Mouse (Mus musculus) gastrocnemius, postnatal 4 days (tissue): ENCODE measurements around the gene Sf3a1. TPM values are rescaled to one million over a fixed set of nuclear protein-coding genes. Genes with fewer than 3 reads are reported as not detected.
"Not testable (repeated sequence)": the region's sequence is repeated elsewhere in the genome, so short reads cannot be mapped to it uniquely, and the experiment has no call there.

Experiments
- DNase-seq, 2 experiments: peaks; one replicate each; pipeline ENCODE4 v3.0.0; 2021 to 2022; ENCODE audit warnings: low spot score in 2 of 2, mixed read lengths in 2 of 2
- total RNA-seq, 2 experiments: library from RNA; stranded (reverse); gene quantifications; 2 replicates each; pipeline ENCODE4 v1.2.3; 2021

The Sf3a1 gene
- total RNA-seq, 2 experiments from 2014 or later = 41.2 to 50.6 TPM

DNA sequence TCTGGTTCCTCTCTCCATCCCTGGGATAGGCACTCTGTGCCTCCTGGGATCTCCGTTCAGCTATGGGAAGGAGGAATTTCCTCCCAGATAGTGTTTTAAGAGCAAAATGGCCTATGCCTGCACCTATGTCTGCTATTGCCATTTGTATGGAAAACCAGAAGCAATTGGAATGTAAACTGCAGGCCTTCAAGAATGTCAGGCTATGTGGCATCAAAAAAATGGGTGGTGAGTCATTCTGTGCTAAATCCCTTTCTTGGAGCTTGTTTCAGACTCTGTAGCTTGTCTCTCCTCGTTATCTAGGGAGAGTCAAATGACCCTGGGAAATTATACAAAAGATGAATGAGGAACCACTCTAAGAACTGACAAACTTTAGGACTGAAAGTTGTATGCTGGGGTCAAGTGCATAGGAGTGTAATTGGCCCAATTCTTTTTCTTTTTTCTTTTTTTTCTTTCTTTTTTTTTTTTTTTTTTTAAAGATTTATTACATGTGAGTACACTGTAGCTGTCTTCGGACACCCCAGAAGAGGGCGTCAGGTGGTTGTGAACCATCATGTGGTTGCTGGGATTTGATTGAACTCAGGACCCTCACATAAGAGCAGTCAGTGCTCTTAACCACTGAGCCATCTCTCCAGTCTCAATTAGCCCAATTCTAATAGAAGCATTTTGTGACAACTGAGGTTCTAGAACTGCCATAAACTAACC, 24.3 kb downstream of the Sf3a1 start:
- DNase-seq = no peak

DNA sequence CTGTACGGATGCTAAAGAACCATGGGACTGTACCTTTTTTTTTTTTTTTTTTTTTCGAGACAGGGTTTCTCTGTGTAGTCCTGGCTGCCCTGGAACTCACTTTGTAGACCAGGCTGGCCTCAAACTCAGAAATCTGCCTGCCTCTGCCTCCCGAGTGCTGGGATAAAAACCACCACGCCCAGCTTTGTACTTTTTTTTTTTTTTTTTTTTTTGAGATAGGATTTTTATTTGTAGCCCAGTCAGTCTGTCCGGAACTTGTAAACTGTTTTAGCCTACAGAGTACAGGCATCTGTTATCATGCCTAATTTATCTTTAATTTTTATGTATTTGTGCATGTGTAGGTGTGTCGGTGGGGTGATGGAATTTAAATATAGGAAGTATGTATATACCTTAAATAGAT, 25.3 kb downstream of the Sf3a1 start:
- not testable (repeated sequence) for DNase-seq

DNA sequence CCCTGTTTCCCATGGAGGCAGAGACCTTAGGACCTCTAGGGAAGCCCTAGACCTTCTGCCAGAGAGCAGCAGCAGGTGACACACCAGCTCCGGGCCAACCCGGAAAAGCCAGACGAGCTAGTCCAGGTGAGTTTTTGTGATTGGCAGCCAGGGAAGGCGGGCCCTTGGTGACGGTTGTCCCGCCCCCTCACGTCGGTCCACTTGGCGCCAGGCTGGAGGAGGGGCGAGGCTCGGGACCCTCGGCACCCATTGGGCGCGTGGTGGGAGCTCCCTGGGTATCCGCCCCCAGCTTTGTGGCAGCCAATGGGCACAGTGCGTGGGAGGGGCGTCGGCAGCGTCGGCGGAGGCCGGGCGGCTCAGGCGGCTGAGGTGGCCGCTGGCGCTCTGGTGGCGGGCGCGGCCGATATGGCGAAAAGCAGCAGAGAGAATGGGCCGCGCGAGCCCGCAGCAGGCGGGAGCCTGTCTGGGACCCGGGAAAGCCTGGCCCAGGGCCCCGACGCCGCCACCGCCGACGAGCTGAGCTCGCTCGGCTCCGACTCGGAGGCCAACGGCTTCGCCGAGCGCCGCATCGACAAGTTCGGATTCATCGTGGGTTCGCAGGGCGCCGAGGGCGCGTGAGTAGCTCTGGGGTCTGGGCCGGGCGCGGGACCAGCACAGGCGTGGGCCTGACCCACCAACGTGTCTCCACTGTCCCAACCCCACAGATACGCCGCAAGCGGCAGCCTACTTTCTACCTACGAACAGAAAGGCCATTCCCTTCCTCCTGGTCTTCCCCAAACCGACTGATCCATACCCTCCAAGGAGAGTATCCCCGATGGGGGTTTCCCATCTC, 26.6 kb downstream of the Sf3a1 start, which contains the start of gene Tbc1d10a:
Gene Tbc1d10a, plus strand, starts transcription at position 304 of the 832 bp plus-strand sequence.
- peak; percentile 92 to 97 for DNase-seq

DNA sequence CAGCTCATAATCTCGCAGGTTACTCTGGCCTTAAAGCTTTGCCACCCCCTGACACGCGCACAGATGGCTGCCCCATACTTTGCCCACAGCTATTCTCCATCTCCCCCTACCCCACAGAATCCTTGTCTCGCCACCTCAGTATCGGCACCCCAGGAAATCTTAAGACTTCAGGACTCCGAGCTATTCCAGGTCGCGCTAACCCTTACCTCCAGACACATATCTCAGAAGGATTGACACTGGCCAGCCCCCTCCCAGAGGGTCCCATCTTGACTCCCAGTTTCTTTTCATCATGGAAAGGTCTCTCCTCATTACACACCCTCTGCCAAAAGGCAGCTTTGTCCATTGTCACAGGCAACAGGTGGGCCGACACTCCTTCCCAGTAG, 27.2 kb downstream of the Sf3a1 start:
- DNase-seq = no peak

DNA sequence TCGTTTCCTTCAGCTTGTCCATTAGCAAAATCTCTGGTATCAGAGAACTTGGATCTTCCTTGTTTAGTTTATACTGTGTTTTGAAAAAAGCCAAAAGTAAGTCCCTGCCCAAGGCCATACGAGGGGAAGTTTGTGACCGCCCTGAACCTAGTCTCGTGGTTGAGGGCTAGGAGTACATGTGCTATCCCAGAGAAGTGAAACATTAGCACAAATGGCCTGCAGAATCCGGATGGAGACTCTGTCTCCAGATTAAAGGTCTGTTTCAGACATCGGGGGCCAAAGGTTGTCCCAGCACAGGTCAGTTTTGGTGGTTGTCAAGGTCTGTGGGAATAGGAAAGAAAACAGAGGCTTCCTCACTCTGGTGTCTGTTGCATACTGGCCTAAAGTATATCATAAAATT, 29.0 kb downstream of the Sf3a1 start:
- DNase-seq = no peak

DNA sequence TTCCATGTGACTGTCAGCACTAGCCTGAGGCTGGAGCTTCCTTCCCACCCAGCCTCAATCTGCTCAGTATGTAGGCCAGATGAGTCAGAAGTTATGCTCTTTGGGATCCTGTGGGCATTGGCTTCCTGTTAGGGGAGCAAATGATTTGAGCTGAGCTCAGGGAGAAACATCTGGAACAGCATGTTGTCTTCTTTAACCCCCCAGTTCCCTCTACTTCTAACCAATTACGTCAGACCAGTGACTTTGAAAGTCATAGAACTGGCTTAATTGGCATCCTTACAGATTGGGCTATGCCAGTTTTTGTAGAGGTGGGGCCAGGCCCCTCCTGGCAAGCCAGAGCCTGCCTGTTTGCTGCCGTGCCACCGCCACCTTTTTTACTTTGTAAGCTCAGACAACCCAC, 30.5 kb downstream of the Sf3a1 start:
- DNase-seq = no peak

DNA sequence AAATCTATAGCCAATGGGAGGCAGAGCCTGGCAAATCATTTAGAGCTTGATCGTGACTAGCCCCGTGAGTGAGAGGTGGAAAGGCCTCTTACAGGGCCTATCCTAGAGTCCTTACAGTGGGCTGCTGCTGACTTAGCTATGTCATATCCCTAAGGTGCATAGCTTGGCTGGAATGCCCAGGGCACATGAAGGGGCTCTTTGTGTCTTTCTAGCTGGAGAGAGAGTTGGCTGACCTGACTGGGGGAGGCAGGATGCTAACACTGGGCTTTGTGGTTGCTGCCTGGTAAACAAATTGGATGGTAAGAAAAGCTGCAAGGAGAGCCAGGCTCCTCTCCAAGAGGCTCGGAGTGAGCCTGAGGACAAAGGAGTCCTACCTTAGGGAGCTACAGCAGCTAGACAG, 32.6 kb downstream of the Sf3a1 start:
- no peak for DNase-seq

DNA sequence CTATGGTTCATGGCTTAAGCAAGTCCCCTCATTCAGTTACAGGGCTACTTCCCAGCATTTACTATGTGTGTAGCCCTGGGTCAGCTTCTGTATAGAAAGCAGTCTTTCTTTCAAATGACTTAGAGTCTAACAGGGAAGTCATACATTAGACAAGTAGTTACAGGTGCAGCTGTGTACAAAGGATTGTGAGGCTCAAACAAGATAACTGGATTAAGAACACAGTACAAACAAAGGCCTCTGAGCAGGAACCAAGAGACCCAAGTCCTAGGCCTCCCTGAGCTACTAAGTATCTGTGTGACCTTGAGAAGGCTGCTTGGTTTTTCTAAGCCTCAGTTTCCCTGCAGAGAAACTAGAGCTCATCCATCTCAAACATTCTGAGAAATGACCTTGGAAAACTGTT, 33.3 kb downstream of the Sf3a1 start:
- no peak for DNase-seq

DNA sequence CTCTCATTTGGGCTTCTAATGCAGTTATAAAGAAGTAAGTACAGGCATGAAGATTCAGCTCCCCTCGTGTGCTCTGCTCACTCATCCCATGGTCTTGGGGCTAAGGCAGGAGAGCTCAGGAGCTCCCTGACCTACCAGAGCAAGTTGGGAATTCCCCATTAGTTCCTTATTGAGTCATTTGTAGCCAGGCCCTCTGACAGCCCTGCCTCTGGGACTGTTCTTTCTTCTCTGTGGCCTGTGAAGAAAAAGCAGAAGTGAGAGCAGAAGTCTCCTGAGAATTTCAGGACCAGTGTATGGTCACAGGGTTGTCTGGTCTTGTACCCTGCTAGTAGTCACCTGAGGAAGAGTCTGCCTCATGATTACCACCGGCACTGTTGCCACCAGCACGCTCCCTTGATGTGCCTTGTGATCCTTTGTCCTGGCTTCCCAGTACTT, 35.5 kb downstream of the Sf3a1 start:
- no peak for DNase-seq

DNA sequence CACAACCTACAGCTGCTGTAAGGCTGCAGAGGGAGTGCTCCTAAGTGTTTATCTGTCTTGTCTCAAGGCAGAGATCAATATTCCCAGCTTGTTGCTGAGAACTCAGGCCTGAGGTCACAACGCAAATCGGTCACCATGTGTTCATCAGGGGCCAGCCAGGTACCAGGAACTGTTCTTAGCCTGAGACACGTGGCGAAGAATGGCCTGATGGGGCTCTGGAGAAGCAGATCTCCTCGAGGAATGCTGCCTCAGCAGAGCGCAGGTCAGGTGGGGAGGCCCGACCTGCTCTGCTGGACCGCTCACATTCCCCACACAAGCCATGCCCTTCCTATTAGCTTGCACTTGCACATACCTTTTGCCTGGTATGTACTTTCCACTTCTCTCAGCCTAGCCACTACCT, 36.5 kb downstream of the Sf3a1 start:
- DNase-seq = no peak

DNA sequence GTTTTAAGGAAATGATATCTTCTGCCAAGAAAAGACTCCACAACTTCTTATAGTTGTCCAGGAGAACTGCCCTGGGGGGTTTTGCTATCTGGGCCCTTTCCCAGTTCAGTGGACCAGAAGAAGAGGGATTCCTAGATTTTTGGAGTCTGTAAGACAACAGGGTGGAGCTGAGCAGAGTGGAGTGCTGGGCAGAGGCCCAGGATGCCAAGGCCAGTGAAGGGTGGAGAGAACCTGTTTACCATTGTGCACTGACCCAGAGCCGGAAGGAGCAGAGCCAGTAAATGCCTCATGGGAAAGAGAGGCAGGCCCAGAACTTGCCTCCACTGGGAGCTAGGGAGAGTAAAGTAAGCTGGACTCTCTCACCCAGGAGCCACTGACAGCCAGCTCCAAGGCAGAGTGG, 37.5 kb downstream of the Sf3a1 start:
- DNase-seq = no peak

DNA sequence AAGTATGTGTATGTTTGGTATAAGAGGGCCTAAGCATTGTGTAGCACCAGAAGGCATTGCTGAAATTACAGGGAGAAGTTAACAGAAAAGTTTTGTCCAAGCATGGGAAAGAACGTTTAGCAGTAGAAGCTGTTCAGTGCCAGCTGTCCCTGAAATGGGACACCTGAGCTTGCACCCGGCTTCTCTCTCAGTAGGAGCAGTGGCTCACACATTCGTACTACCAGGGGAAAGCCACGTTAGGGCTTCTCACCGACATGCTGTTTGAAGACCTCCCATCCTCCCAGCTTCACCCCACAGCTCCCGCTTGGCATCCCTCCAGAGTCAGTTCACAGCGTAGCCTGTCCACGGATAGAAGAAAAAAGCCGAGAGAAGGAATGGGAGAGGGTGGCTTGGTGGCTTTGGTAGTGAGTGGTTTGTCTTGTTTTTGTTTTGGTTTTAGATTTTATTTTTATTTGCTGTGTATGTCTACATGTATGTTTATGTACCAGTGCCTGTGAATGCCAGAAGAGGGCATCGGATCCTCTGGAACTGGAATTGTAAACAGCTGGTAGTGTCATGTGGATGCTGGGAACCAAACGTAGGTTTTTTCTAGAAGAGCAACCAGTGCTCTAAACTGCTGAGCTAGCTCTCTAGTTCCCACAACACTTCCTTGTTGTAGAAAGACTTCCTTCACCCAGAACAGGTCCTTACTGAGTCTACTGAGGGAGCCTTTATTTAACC, 42.0 kb downstream of the Sf3a1 start:
- DNase-seq = no peak

DNA sequence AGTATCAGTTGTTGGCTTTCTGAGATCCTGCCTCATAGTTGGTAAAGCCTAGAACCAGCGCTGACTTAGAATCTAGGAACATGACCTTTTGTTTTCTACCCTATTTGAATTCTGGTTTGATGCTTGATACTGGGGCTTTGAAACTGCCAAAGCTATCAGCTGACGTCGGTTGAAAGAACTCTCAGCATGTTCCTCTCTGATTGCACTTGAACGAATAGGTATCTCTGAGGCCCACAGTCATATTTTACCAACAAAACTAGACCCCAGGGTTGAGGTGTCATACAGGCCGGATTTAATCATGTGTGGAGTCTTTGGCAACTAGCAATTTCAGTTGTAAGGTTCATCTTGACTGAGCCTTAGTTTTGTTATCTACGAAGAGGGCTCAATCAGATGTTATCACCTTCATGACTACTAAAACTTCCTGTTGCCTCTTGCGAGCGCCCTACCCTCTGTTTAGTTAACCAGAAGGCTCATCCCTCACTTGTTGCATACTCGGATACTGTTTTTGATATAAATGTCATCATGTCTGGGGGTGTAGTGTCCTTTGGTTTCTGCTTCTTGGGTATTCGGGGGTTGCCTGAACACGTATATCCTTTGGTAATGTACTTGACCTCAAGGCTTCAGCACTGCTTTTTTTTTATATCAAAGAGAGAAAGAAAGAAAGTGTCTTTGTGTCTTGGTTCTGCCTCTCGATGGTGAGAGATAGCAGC, 43.0 kb downstream of the Sf3a1 start:
- no peak for DNase-seq

DNA sequence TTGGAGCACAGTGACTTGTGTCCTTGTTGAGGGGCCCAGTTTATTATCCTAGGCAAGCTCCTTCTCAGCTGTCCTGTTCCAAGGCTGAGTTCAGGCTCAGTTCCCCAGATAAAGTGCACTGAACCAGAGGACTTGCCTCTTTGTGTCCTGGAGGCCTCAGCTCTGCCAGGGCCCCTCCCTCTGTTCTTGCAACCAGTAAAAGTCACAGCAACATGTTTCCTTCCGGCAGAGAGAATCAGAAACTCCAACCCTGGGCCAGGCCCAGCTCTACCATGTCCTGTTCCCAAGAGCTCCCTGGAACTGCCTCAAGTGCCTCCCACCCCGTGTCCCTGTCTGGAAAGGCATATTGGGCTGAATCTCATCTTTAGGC, 43.5 kb downstream of the Sf3a1 start:
- peak in 1 of 2 experiments; percentile 55 for DNase-seq

DNA sequence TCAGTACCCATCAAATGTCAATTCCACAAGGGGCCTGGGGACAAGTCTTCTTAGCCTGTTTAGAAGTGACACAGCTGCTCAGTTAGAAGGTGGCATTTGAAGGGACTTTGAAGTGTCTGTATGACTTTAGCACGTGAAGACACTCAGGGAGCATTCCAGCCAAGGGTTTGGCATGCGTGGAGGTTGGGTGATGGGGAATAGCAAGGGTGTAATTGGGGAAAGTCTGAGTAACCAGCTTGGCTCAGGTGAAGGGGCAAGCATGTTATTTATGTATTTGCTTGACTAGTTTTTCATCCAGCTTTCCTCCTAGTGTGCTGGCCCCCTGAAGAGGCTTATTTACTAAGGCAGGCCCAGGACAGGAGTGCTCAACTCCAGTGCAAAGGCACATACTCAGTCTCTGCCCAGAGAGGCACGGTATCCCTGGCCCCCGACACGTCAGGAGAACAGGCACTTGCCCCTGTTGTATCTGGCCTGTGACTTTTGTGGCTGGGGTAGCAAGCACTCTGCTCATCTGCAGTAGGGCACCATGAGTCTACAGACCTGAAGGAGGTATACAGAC, 45.0 kb downstream of the Sf3a1 start:
- no peak for DNase-seq

DNA sequence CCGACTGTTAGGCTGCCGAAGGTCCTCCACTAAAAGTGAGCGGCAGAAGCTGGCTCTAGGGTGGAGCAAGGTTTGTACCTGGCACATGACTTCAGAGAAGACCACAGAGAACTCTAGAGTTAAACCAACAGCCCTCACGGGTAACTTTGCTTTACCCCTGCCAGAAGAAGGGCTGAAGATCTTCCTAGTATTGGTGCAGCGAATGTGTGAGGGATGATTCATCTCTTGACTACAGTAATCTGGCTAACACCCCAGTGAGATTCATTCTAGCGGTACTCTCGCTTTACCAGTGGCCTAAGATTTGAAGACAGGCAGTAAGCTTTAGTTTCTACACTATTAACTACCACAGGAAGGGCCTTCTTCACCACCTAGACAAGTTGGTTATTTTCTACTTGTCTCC, 45.8 kb downstream of the Sf3a1 start:
- no peak for DNase-seq

DNA sequence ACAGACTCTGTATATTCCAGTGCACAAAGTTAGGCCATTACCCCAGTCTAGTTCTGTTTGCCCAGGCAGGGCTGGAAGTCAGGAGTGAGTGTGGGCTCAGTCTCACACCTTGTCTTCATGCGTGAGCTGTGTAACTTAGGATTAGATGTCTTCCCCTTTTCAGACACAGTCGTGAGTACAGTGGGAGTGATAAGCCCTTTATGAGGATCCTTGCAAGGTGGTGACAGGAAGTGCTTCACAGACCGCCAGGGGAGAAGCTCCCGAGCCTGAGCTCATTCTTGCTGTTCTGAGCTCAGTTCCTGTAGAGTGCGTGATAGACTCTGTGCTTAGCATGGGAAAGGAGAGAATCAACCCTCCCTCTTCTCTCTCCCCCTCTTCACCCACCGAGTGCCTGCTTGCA, 46.4 kb downstream of the Sf3a1 start:
- no peak for DNase-seq

DNA sequence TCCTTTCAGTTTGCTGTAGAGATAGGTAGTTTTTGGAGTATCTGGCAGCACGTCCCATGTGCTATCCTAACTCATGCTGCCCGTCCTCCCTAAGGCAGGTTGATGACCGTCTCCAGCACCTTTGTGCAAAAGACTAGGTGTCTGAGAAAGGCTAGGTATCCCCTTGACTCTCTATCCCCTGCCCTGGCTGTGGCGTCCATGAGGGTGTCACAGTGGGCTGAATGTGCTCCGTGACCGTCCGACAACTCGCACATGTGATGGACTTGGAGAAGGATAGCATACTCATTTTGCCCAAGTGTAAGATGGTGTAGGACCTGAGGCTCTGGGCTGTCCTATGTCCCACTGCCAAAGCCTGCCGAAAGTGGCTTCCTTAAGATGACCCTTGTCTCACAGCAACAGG, 47.5 kb downstream of the Sf3a1 start:
- DNase-seq = no peak

DNA sequence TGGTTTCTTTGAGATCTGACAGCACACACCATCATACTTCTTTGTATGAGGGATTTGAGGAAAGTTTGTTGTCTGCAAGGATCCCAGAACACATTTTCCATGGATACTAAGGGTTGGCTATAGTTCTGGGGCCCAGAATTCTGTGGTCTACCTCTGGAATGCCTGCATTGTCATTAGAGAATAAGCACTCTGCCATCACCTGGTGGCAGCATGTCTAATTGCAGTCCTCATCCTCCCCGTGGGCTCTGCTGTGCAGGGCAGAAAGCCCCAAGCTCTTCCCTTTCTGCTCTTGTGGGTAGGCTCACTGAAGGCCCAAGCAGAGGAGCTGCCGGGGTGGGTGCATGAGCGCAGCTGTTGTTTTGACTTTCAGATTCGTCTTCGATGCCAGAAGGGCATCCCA, 49.4 kb downstream of the Sf3a1 start:
- no peak for DNase-seq

DNA sequence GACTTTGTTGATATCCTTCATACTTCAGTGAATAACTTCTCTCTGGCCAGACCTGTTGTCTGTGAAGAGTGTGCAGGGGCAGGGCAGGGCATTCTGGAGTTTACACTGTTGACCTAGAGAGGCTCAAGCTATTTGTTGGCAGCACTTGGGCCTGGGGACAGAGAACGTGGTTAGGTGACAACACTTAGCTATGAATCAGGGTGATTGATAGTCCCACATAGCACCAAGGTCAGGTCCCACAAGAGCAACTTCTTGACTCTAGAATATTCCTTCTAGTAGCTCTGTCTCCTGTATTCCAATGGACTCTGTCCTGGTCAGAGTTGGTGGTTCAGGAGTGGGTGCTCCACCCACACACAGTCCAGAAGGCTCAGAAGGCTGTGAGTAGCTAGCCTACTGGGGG, 50.6 kb downstream of the Sf3a1 start:
- no peak for DNase-seq

DNA sequence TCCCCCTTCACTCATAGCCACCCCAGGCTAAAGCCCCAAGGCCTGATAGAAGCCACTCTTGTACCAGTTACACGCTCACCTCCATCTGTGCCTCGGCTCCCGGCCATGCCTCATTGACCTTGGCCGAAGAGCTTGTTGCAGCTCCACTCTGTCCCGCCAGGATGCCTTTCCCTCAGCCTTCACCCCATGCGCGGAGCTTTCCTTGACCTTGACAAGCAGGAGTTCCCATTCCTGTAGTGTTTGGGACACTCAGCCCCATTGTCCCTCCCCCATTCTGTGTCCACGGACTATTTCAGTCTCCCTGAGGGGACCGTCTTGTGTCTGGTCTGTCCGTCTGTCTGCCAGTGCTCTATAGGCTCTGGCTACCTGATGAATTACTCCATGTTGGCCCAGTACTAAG, 53.0 kb downstream of the Sf3a1 start:
- DNase-seq = no peak
